Mouse (Mus musculus) kidney, postnatal 10 days (tissue): Measurements from ENCODE around the gene Vsig8.
A peak's percentile ranks its signal among the peaks of the same experiment; 100 is the strongest.

Experiments used
- DNase-seq: peaks from one replicate; pipeline ENCODE4 v3.0.0; 2021; ENCODE audit warnings: mixed read lengths

The Vsig8 gene

GRCm38 (mm10) chr1:172555638-172556037 lies at the start of gene Vsig8:
Gene Vsig8 (plus strand): TSS chr1:172555938.
- no peak for DNase-seq

DNA sequence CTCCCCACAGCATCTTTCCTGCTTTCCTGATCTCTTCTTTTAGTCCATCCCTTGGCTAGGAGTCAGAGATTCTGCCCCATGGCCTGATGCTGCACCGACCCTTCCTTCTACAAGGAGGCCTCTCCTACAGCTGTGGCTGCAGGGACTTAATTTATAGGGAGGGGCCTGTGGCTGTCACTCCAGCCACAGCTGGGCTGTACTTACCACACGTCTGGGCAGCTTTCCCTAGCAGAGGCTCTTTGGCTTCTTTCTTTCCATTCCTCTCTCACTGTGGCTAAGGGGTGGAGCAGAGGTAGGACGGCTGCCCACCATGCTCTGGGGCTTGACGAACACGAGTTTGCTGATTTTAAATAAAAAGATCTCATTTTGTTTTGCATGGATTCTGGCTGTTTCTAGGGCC lies 48.7 kb upstream of the Vsig8 start:
- no peak for DNase-seq

DNA sequence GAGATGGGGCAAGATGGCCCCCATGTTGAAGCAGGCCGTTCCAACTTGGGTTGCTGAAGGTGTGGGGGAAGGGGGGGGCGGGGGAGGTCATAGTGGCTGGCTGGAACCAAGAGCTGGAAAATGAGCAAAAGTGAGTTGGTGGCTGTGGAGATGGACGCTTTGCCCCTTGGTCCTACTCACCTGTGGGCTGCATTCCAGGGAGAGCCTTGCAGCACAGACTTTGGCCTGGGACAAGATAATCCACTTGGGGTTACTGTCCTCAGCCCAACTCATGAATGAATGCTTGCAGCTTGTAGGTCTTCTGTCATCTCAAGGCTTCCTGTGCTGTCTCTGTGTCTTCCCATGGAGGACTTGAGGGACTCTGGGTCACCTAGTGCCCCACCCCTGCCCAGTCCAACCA lies 48.0 kb upstream of the Vsig8 start:
- no peak for DNase-seq

- DNase-seq = no peak
These were observed 47.6 kb upstream of the Vsig8 start for GRCm38 (mm10) chr1:172508172-172508571.

- DNase-seq = no peak
These were observed 46.5 kb upstream of the Vsig8 start for GRCm38 (mm10) chr1:172509235-172509634.

GRCm38 (mm10) chr1:172509983-172510382 lies 45.8 kb upstream of the Vsig8 start:
- DNase-seq = no peak

GRCm38 (mm10) chr1:172510421-172510972 lies 45.2 kb upstream of the Vsig8 start:
- DNase-seq = peak; percentile 63

DNA sequence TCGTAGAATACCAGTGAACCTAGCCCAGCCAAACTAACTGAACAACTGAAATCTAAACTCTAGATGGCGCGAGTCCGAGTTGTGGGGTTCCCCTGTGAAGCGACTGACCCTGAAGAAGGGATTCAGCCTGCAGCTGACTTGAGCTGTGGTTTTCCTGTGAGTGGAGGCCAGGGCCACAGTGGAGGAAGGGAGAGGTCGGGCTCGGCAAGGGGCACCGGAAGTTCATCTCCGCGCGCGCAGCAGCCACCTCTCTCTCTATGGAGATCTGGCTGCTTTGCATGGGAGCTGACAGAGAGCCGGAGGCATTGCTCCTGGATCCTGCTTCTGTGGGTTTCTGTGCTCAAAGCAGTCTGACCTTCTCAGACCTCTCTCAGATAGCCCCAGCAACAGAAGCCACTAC lies 42.8 kb upstream of the Vsig8 start:
- peak; percentile 86 for DNase-seq

DNA sequence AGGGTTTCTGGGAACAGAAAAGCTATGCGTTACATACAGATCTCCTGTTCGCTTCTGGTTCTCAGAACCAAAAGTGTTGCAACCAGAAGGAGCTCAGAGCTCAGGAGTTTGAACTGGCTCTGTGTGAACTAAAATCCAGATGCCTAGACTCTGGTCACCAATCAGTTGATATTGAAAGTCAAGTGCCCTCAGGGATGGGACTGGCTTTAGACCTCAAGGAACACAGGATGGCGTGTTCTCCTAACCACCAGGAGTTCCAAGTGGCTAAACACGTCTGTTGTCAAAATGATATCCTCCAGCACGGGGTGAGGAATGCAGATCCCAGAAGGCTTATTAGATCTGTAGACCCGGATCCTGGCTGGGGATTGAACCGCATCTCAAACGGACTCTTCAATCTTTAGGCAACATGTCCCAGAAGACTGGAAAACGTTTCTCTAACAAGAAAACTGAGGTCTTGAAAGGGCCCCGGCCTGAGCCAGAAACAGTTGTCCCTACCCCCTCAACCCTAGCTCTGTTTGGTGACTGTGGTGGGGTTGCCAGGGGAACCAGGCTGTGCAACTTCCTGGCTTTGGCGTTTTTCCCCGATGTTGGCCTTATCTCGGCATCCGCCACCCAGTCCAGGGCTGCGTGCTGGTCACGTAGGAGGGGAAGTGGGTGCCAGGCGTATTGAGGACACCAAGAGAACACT lies 42.1 kb upstream of the Vsig8 start:
- DNase-seq = peak; percentile 61

DNA sequence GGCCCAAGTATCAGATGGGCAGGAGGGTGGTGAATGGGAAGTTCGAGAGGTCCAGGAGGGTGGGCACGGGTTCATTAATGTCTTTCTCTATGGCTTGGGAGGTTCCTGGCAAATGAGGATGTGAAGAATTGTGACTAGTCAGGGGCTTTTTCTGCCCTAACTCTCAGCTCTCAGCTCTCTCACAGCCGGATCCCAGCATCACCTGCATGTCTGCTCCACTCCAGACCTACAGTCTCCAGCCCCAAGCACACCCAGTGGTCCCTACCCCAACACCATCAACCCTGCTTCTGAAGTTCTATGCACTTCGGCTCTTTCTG lies 41.6 kb upstream of the Vsig8 start:
- no peak for DNase-seq

DNA sequence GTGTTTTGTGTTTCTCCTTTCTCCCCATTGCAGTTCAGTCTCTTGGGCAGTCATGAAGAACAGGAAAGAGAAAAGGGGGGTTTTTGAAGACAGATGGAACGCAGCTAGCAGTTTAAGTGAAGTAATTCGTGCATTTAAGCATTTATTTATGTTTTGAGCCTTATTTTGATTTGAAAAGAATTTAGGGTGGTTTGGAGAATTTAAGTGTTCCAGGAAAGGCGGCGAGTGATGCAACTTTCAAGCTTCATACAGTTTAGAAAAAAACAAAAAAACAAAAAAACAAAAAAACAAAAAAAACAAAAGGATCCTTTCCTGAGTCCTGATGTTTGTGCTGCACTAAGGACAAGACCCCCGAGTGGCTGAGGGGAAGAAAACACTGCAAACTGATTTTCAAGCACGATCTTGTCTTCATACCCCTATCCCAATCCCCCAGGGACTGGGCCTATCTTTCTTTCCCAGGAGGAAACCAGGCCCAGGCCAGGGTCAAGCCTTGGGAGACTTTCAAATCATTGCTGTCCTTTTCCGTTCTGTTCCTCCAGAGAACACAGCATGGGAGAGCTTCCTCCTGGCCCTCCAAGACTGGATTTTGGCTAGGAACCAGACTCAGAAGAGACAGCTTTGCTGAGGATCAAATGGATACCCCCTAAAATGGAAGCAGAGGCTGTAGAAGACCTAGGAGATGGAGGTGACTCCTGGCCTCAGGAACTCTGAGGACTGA lies 41.0 kb upstream of the Vsig8 start:
- DNase-seq = peak; percentile 63

DNA sequence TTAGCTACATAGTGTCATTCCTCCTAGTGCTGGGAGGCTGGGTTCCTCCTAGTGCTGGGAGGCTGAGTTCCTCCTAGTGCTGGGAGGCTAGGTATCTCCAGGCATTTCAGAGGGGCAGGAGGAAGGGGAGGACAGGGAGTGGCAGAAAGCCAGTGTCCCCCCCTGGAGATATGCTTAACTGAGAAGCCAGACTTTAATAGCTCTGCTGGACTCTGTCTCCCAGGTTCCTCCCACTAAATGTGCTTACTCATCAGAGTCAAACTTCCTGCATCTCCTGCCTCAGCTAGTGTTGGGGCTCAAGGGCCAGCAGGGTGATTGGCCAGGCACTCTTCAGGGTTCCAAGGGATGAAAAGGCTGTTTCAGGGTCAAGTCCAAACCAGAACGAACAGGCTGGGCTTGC lies 40.3 kb upstream of the Vsig8 start:
- DNase-seq = peak; percentile 55

DNA sequence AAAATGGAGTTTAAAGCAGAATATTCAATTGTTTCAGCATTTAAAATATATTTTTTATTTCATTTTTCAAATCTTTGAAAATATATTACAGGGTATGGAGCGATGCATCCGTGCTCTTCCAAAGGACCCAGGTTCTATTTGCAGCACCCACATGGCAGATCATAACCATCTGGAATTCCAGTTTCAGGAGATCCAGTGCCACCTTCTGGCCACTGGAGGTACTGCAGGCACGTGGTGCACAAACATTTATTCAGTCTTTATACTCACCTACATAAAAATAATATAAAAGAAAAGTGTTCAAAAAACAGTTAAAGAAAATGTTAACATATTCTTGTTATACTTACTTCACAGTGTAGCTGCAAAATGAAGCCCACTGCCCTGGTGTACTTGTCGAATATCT lies 37.7 kb upstream of the Vsig8 start:
- DNase-seq = no peak

- DNase-seq = no peak
These were observed 36.1 kb upstream of the Vsig8 start for GRCm38 (mm10) chr1:172519644-172520043.

GRCm38 (mm10) chr1:172520576-172521440 lies 34.9 kb upstream of the Vsig8 start, which contains the start of gene Cfap45:
Gene Cfap45 (plus strand): TSS chr1:172520801.
- DNase-seq = peak; percentile 94

- no peak for DNase-seq
These were observed 33.2 kb upstream of the Vsig8 start for GRCm38 (mm10) chr1:172522524-172522923.

DNA sequence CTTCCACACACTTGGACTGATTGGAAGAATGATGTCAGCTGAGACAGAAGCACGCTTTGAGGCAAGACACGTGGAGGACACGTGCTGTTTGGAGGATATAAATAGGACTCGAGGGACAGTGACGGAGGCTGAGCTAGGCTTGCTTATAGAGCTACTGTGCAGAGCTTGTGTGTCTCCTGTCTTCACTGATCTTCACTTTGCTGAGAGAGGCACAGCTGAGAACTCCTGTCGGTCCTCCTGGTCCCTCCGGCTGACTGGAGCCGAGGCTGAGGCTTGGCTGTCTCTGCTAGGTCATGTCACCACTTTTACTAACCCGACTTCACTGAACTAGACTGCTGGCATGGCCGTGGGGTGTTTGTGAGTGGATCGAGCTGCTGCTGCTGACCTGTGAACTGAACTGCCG lies 32.0 kb upstream of the Vsig8 start:
- DNase-seq = peak; percentile 67

DNA sequence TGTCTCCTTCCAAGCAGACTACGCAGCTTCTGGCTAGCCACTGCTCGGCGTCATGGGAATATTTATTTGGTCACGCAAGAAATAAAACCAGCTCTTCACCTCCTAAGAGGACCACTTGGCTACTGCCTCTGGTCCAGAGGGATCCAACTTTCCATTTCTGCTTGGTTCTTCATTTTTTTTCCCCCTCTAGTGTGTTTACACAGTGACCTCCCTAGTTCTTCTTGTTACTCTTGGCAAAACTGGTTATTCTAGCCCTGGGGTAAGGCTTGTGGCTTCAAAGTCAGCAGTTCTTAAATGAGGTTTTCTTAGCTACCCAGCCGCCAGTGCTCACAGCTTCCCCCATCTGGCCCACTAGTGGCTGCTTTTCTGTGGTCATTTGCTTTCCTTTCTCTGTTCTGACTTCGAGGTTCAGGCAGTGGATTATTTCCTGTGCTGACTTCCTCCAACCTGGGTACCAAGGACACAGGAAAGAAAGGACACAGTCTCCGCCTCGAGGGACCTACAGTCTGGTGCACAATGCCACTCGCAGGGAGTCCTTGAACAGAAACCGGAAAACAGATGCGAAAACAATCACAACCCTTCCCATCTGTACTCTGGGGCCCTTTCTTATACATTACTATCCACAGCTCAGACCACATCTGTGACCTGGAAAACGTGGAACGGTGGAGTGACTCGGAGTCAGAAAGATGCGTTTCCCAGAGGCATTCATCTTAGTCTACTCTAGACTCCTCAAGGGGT lies 30.5 kb upstream of the Vsig8 start:
- DNase-seq = peak; percentile 57

GRCm38 (mm10) chr1:172525971-172526370 lies 29.8 kb upstream of the Vsig8 start:
- no peak for DNase-seq

- DNase-seq = peak; percentile 62
These were observed 29.2 kb upstream of the Vsig8 start for GRCm38 (mm10) chr1:172526380-172527081.

GRCm38 (mm10) chr1:172527431-172527830 lies 28.3 kb upstream of the Vsig8 start:
- no peak for DNase-seq

- DNase-seq = peak; percentile 96
These were observed 27.0 kb upstream of the Vsig8 start for GRCm38 (mm10) chr1:172528701-172529100.
